Mouse (Mus musculus) cerebellum, adult 2 months (tissue): Measurements from ENCODE around the gene Meis1. TPM values are rescaled to one million over a fixed set of nuclear protein-coding genes. Genes with fewer than 3 reads are reported as not detected.

ENCODE experiments used
- DNase-seq, 2 experiments: peaks; one replicate each; pipeline ENCODE4 v3.0.0; 2021
- H3K27ac ChIP-seq: fragments of 200-500 bp; 2 replicates; pipeline ENCODE4 v1.5.1; 2012; ENCODE audit warnings: low read length, control low read depth, inconsistent platforms; ENCODE audit not compliant: insufficient read depth
- H3K27me3 ChIP-seq: fragments of 200-500 bp; 2 replicates; pipeline ENCODE4 v1.6.1; 2012; ENCODE audit warnings: inconsistent platforms, mild to moderate bottlenecking, low read length, moderate library complexity; ENCODE audit not compliant: control insufficient read depth, insufficient read depth
- H3K4me1 ChIP-seq: fragments of 200-500 bp; 2 replicates; pipeline ENCODE4 v1.6.1; 2011; ENCODE audit warnings: low read length; ENCODE audit not compliant: control insufficient read depth, insufficient read depth
- H3K4me3 ChIP-seq: fragments of 200-500 bp; replicated peaks from 2 replicates; pipeline ENCODE3; 2011; ENCODE audit warnings: mild to moderate bottlenecking, low read depth, low read length, control low read depth; ENCODE audit not compliant: insufficient read depth
- CTCF ChIP-seq: fragments of 200-500 bp; IDR thresholded peaks from 2 replicates; pipeline ENCODE4 v1.5.1; 2011; ENCODE audit warnings: low read depth, mild to moderate bottlenecking, control low read depth, low read length, moderate library complexity, borderline replicate concordance; ENCODE audit not compliant: insufficient read depth
- POLR2A ChIP-seq: fragments of 200-500 bp; IDR thresholded peaks from 2 replicates; pipeline ENCODE4 v1.6.1; 2011; ENCODE audit warnings: low read length, control low read depth, borderline replicate concordance; ENCODE audit not compliant: insufficient read depth
- WGBS: fragments of 180-500 bp; shearing (Covaris S2); methylation state at CpG from one replicate; pipeline ENCODE4 v1.1.7; 2018; 5-methylcytosine and 5-hydroxymethylcytosine counted together
- polyA plus RNA-seq: library from polyadenylated mRNA; depleted of rRNA; stranded (reverse); fragments of >200 nt; gene quantifications from 2 replicates; pipeline ENCODE4 v1.2.3, GENCODE M21; 2012

Gene Meis1
- polyA plus RNA-seq, 1 experiment = 46.3 TPM

DNA sequence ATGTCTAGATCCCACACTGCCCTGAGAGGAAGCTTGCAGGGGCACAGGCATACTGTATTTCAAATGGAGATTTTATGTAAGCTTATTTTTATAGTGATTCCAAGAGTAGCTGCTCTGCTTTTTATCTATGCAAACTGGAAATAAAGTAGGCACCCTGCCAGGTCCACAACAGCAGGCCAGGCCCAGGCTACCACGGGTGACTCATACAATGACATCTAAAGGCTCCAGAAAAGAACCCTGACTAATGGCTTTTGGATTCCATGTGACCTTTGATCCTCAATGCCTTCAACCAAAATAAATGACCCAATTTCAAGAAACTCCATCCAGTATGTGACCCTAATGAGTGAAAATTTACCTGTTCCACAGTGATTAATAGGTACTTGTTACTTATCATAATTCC lies 91.4 kb downstream of the Meis1 start:
- H3K4me1 ChIP-seq = peaks cover 12% of the 10 kb centered on the region
- peak overlapping the region; percentile 64; the same call in 1 of the 2 replicates for H3K27ac ChIP-seq

DNA sequence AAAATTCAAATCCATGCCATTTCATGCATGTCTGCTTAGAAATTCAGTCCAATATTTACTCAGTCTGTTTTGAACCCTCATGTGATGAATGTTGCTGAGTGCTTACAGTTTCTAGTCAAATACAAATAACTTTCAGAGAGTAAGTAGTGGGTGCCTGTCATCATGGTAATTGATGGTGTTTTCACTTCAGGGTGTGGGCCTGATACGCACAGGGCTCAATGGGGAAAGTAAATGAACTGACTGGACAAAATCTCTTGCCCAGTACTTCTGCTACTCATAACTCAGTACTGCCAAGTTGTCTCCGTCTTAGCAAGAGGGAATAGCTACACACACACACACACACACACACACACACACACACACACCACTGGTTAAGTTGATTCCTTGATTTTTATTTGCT lies 92.0 kb downstream of the Meis1 start:
- Histone ChIP-seq H3K27ac (no peak overlapping the region), H3K4me1 (peaks cover 12% of the 10 kb centered on the region), H3K27me3 (no peaks in the 10 kb centered on the region), H3K4me3 (no peak overlapping the region)
- DNase-seq = no peak
- WGBS = 57% methylated on average over 2 of the region's 2 CpGs
- no peak for TF ChIP-seq CTCF
- no peak for TF ChIP-seq POLR2A

More for the DNA sequence above, 91.4 kb downstream of the Meis1 start:
- Histone ChIP-seq H3K4me3 (no peak overlapping the region), H3K27me3 (no peaks in the 10 kb centered on the region)
- TF ChIP-seq CTCF = no peak
- no peak for TF ChIP-seq POLR2A
- DNase-seq = peak; percentile 68 to 89
- 0% methylated on average over 1 of the region's 1 CpGs for WGBS

DNA sequence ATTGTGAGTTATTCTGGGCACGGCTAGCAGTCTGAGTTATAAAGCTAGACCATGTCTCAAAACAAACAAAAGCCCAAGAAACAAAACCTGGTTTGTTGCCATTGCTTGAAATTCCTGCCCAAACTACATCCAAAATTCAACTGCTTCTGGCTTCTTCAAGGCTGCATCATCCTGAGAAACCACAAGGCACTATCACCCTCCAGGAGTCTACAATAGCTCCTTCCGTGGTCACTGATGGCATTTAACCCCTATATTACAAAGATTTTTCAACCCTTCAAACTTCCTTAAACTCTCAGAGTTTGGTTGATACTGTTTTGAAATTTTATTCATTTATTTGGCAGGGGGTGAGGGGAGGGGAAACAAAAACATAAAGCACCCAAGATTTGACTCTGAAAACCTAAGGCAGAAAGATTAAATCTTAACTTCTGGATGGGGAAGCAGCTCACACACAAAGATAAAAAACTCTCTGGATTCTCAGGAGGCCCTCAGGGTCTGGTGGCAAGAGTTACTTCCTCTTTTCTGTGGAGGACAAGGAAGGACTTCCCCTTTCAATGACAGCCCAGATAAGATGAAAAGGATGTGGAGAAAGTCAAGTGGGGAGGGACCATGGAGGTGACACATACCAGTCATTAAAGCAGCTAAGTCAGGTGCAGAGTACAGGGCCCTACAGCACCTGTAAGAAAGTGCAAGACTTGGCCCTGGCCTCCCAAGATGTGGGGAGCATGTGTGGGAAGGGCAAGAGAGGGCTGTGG lies 94.0 kb downstream of the Meis1 start:
- peaks cover 9% of the 10 kb centered on the region for H3K4me1 ChIP-seq
- no peak overlapping the region for H3K27ac ChIP-seq
- no peak for DNase-seq
- no peak overlapping the region for H3K4me3 ChIP-seq
- TF ChIP-seq CTCF (no peak), POLR2A (no peak)
- no peaks in the 10 kb centered on the region for H3K27me3 ChIP-seq
- 76% methylated on average over 2 of the region's 2 CpGs for WGBS

DNA sequence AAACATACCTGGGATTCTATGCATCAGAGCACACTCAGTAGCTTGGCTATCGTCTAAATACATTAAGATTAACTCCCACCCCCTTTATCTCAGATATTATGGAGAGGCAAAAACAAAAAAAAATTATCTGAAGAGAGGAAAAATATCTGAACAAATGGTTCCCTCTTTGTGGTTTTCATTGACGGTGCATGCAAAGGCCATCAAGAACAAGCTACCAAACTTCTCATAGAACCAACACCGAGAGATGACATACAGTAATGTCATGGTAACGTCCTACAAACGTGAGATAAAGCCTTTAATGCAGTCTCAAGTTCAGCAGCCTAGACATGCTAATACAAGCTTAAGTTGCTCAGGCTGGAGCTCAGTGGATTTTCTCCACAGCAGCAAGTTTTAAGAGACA lies 95.5 kb downstream of the Meis1 start:
- 83% methylated on average over 5 of the region's 5 CpGs for WGBS
- Histone ChIP-seq H3K4me1 (peaks cover 9% of the 10 kb centered on the region), H3K27ac (no peak overlapping the region), H3K4me3 (no peak overlapping the region), H3K27me3 (no peaks in the 10 kb centered on the region)
- DNase-seq = no peak
- TF ChIP-seq CTCF (no peak), POLR2A (no peak)

DNA sequence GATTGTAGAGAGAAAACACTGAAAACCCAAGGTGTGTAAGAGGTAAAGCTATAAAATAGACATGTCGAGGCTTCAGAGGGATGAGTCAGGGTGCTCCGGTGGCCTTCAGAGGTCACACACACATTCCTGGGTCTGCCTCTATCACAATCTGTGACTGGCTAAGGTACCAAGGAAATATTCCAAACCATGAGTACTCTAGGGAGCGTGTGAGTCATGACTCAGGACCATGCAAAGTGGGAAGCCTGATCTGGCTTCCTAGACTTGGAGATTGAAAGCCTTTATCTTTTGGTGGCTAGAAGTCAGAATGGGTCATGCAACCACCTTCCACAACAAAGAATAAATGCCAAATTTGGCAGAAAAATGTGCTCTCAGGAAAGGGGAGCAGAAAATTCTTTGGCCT lies 98.1 kb downstream of the Meis1 start:
- H3K27me3 ChIP-seq = no peaks in the 10 kb centered on the region
- H3K4me3 ChIP-seq = no peak overlapping the region
- DNase-seq = peak in 1 of 2 experiments; percentile 44
- TF ChIP-seq CTCF (no peak), POLR2A (no peak)
- H3K27ac ChIP-seq = no peak overlapping the region
- 68% methylated on average over 3 of the region's 3 CpGs for WGBS
- H3K4me1 ChIP-seq = no peaks in the 10 kb centered on the region; the same call in 1 of the 2 replicates

- H3K27ac ChIP-seq = no peak overlapping the region
- no peak overlapping the region for H3K4me3 ChIP-seq
- H3K4me1 ChIP-seq = no peaks in the 10 kb centered on the region; the same call in 1 of the 2 replicates
- TF ChIP-seq POLR2A = no peak
- no peak for TF ChIP-seq CTCF
- no peak for DNase-seq
- no peaks in the 10 kb centered on the region for H3K27me3 ChIP-seq
- 61% methylated on average over 3 of the region's 3 CpGs for WGBS
Observed at GRCm38 (mm10) chr11:18919162-18919762, 99.5 kb downstream of the Meis1 start.

DNA sequence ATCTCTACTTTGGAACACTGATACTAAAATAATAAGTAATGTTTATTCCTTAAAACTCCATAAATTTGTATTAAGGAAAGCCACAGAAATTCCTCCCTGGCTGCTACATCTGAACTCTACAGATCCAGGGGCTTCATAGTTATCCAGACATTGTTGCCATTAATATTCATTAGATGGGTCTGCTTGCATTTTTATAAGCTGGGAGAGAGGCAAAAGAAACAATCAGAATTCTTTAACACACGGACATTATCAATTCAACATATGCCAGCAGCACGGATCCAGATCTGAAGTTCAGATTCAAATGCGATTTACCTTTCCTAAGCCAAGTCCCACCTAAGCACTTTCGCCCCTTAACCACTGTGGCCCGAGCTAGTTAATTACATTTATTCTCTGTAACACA lies 100.9 kb downstream of the Meis1 start:
- Histone ChIP-seq H3K4me3 (no peak overlapping the region), H3K4me1 (no peaks in the 10 kb centered on the region; the same call in 1 of the 2 replicates), H3K27ac (no peak overlapping the region), H3K27me3 (no peaks in the 10 kb centered on the region)
- DNase-seq = no peak
- 65% methylated on average over 5 of the region's 5 CpGs for WGBS
- TF ChIP-seq CTCF (no peak), POLR2A (no peak)

GRCm38 (mm10) chr11:18913251-18913650 lies 105.5 kb downstream of the Meis1 start:
- Histone ChIP-seq H3K27ac (no peak overlapping the region), H3K4me1 (peaks cover 2% of the 10 kb centered on the region; the same call in 1 of the 2 replicates)

More at GRCm38 (mm10) chr11:18913251-18913650, 105.5 kb downstream of the Meis1 start:
- H3K4me3 ChIP-seq = no peak overlapping the region
- DNase-seq = no peak
- TF ChIP-seq POLR2A (no peak), CTCF (no peak)
- WGBS = 33% methylated on average over 1 of the region's 1 CpGs
- no peaks in the 10 kb centered on the region for H3K27me3 ChIP-seq
